26 mouse cellular contexts compared by ENCODE assay signal in genomic region chr13:40851281-40851680, GRCm38 (mm10). TPM values are rescaled to one million over a fixed set of nuclear protein-coding genes. Genes with fewer than 3 reads are reported as not detected.
DNase-seq lines count a peak whose midpoint lies in the region; ATAC-seq and TF ChIP-seq lines count a peak whose summit lies in the region.
"Had no signal": no experiment of that assay in that cellular context is flagged by ENCODE, and none has a peak within 500 bp of the region (broad histone marks: within the 10 kb centered on the region; RNA-seq: fewer than 3 reads in every experiment).

No protein-coding gene starts in this region.

- H3K9ac ChIP-seq in liver, adult 2 months (ENCODE audit: low read depth, low read length), result no peak overlapping the region
- no peak overlapping the region for H3K9ac ChIP-seq in intestine, embryonic 15.5 days
- H3K9ac ChIP-seq: embryonic facial prominence, embryonic 12.5 days; embryonic facial prominence, embryonic 15.5 days; forebrain, postnatal 0 days; heart, embryonic 12.5 days; heart, embryonic 15.5 days; hindbrain, embryonic 14.5 days had no signal

- TF ChIP-seq CTCF in liver, adult 2 months (IDR thresholded peaks at IDR 0.05; ENCODE audit: low read depth, low read length), result no peak
- TF ChIP-seq CTCF in small intestine, adult 2 months (IDR thresholded peaks at IDR 0.05; ENCODE audit: extremely low read depth, insufficient read length, insufficient replicate concordance, low read depth, low read length), result no peak

- no peak overlapping the region for H3K4me3 ChIP-seq in liver, adult 2 months (ENCODE audit: insufficient read depth, low read depth, low read length)
- no peak overlapping the region for H3K4me3 ChIP-seq in intestine, embryonic 15.5 days (replicated peaks)
- no peak overlapping the region for H3K4me3 ChIP-seq in small intestine, adult 2 months (ENCODE audit: low read depth, low read length)
- H3K4me3 ChIP-seq: embryonic facial prominence, embryonic 12.5 days; embryonic facial prominence, embryonic 15.5 days; gastrocnemius, adult 2 months; heart, embryonic 12.5 days; heart, embryonic 15.5 days had no signal

- no peaks in the 10 kb centered on the region for H3K36me3 ChIP-seq in liver, adult 2 months (ENCODE audit: control insufficient read depth, insufficient read depth, low read length)
- H3K36me3 ChIP-seq in intestine, embryonic 15.5 days, result no peaks in the 10 kb centered on the region
- no peaks in the 10 kb centered on the region for H3K36me3 ChIP-seq in small intestine, adult 2 months (ENCODE audit: control insufficient read depth, insufficient read depth, low read length)
- H3K36me3 ChIP-seq: embryonic facial prominence, embryonic 12.5 days; embryonic facial prominence, embryonic 15.5 days; heart, embryonic 12.5 days; heart, embryonic 15.5 days had no signal

- ATAC-seq in intestine, embryonic 15.5 days, result no peak
- ATAC-seq: forebrain, embryonic 14.5 days; forebrain, postnatal 0 days; hindbrain, postnatal 0 days; inflammation-experienced regulatory T-cells, adult 6 months had no signal

- H3K4me2 ChIP-seq in intestine, embryonic 15.5 days (replicated peaks), result no peak overlapping the region
- H3K4me2 ChIP-seq: embryonic facial prominence, embryonic 12.5 days; embryonic facial prominence, embryonic 15.5 days; heart, embryonic 12.5 days; heart, embryonic 15.5 days; hindbrain, embryonic 14.5 days had no signal

- H3K9me3 ChIP-seq in intestine, embryonic 15.5 days, result no peaks in the 10 kb centered on the region
- H3K9me3 ChIP-seq: embryonic facial prominence, embryonic 12.5 days; embryonic facial prominence, embryonic 15.5 days; heart, embryonic 12.5 days; heart, embryonic 15.5 days had no signal

- H3K27me3 ChIP-seq in liver, adult 2 months (ENCODE audit: control insufficient read depth, insufficient read depth, low read length), result no peaks in the 10 kb centered on the region
- no peaks in the 10 kb centered on the region for H3K27me3 ChIP-seq in intestine, embryonic 15.5 days (replicated peaks)
- H3K27me3 ChIP-seq in small intestine, adult 2 months (ENCODE audit: control insufficient read depth, insufficient read depth, low read length), result no peaks in the 10 kb centered on the region
- H3K27me3 ChIP-seq: embryonic facial prominence, embryonic 12.5 days; embryonic facial prominence, embryonic 15.5 days; heart, embryonic 12.5 days; heart, embryonic 15.5 days had no signal

- 95% methylated on average over 7 of the region's 7 CpGs for WGBS in liver, adult 2 months
- 85% methylated on average over 7 of the region's 7 CpGs for whole genome bisulfite sequencing in intestine, embryonic 15.5 days
- 87% methylated on average over 7 of the region's 7 CpGs for WGBS in small intestine, adult 2 months

- H3K27ac ChIP-seq in liver, adult 2 months (replicated peaks; ENCODE audit: insufficient read depth, low read depth, low read length), result peak overlapping the region; percentile 57
- H3K27ac ChIP-seq in intestine, embryonic 15.5 days, result 0 out of 2 replicates have a peak overlapping the region, but pooled peaks have one; percentile 17
- H3K27ac ChIP-seq in small intestine, adult 2 months (ENCODE audit: insufficient read depth, low read depth, low read length), result peak overlapping the region; percentile 89
- H3K27ac ChIP-seq: embryonic facial prominence, embryonic 12.5 days; embryonic facial prominence, embryonic 15.5 days; gastrocnemius, adult 2 months; heart, embryonic 15.5 days; hindbrain, embryonic 14.5 days; hindbrain, postnatal 0 days had no signal

- no peaks in the 10 kb centered on the region; the same call in 1 of the 2 replicates for H3K79me2 ChIP-seq in liver, adult 2 months (ENCODE audit: control insufficient read depth, insufficient read depth, low read length)

- TF ChIP-seq POLR2A in liver, adult 2 months (IDR thresholded peaks at IDR 0.05; ENCODE audit: extremely low read depth, insufficient read depth, low read length), result no peak
- TF ChIP-seq POLR2A in small intestine, adult 2 months (IDR thresholded peaks at IDR 0.05; ENCODE audit: low read depth, low read length), result no peak

- peaks cover 7% of the 10 kb centered on the region for H3K4me1 ChIP-seq in liver, adult 2 months (ENCODE audit: control insufficient read depth, insufficient read depth, low read length)
- H3K4me1 ChIP-seq in intestine, embryonic 15.5 days (replicated peaks), result 0 out of 2 replicates have a peak, but pooled peaks cover 3% of the 10 kb centered on the region
- peaks cover 28% of the 10 kb centered on the region; the same call in 1 of the 2 replicates for H3K4me1 ChIP-seq in small intestine, adult 2 months (ENCODE audit: control insufficient read depth, insufficient read depth, insufficient read length, low read length)
- H3K4me1 ChIP-seq: embryonic facial prominence, embryonic 12.5 days had no signal

- DNase-seq in heart, adult 11 months, result peak; percentile 75
- no peak for DNase-seq in heart, postnatal 4 days
- DNase-seq in liver, adult 2 months (ENCODE audit: extremely low read depth, low read depth, low spot score), result no peak
- DNase-seq in liver, result no peak
- no peak for DNase-seq in adrenal gland, adult 8-10 months
- DNase-seq in cerebellum, postnatal 4 days (ENCODE audit: low spot score in 2 of 2), result no peak
- DNase-seq: adrenal gland, postnatal 14 days; cerebellum, adult 11-12 months; cerebellum, adult 8-10 months; cerebellum, postnatal 10 days; forebrain, postnatal 0 days; gastrocnemius, adult 2 months; gastrocnemius, postnatal 14 days; heart, adult 18-20 months; heart, postnatal 10 days; heart, postnatal 36 days had no signal

RNA-seq across cellular contexts. Expression of gene Gcnt2, which starts 8.3 kb away (rescaled TPM):
- total RNA-seq in heart, postnatal 4 days (2021), result 10 to 100 TPM; 12.7 to 14.5 TPM
- 14.7 and 18.1 TPM in 2 replicates for total RNA-seq in liver, adult 2 months (2014; rRNA removed)
- 2.8 and 3.5 TPM in 2 replicates for polyA plus RNA-seq in liver, adult 2 months (2012; rRNA removed)
- 12.2 and 12.4 TPM in 2 replicates for polyA plus RNA-seq in intestine, embryonic 15.5 days (2015; fragmentation: Nextera tagmentation; extraction: Ambion mirVana)
- 2.2 and 3.8 TPM in 2 replicates for polyA plus RNA-seq in small intestine, adult 2 months (2012; rRNA removed)
- 1 to 10 TPM; 4.8 to 9.1 (median 7.1) TPM for total RNA-seq in adrenal gland, adult 8-10 months (2022)

Comparison
In these comparisons a context has a peak if more than half of its experiments do, and no peak if none do; other contexts are left out.
1. H3K27ac ChIP-seq: peak in every context shown above with its lines; median percentile 89 in small intestine, adult 2 months; 57 in liver, adult 2 months; 17 in intestine, embryonic 15.5 days.